Mouse (Mus musculus) midbrain, embryonic 14.5 days (tissue): ENCODE results near the gene Susd1. TPM values are rescaled to one million over a fixed set of nuclear protein-coding genes. Genes with fewer than 3 reads are reported as not detected.

Experiments
- ATAC-seq: fragments of 200-750 bp; cut with Nextera tagmentation; 2 replicates; pipeline ENCODE4 v1.8.0; 2017; ENCODE audit warnings: moderate number of reproducible peaks, moderate library complexity; ENCODE audit not compliant: low FRiP score, low TSS enrichment
- DNase-seq: peaks from one replicate; pipeline ENCODE4 v3.0.0-alpha.2; 2015
- H3K27ac ChIP-seq: fragments of 300-500 bp; sonication (generic); replicated peaks from 2 replicates; pipeline ENCODE4 v1.5.1; 2014; ENCODE audit warnings: mild to moderate bottlenecking, low read depth, low read length, moderate library complexity
- H3K27me3 ChIP-seq: fragments of 300-500 bp; sonication (generic); 2 replicates; pipeline ENCODE4 v1.6.1; 2014; ENCODE audit warnings: low read length, control low read depth, mixed read lengths; ENCODE audit not compliant: control insufficient read depth, insufficient read depth
- H3K36me3 ChIP-seq: fragments of 300-500 bp; sonication (generic); 2 replicates; pipeline ENCODE4 v1.6.1; 2014; ENCODE audit warnings: low read length, control low read depth; ENCODE audit not compliant: control insufficient read depth, insufficient read depth
- H3K4me1 ChIP-seq: fragments of 300-500 bp; sonication (generic); 2 replicates; pipeline ENCODE4 v1.6.1; 2014; ENCODE audit warnings: mild to moderate bottlenecking, antibody characterized with exemption, low read length, control low read depth; ENCODE audit not compliant: control insufficient read depth, insufficient read depth
- H3K4me2 ChIP-seq: fragments of 300-500 bp; sonication (generic); 2 replicates; pipeline ENCODE4 v1.6.1; 2014; ENCODE audit warnings: mild to moderate bottlenecking, low read length, moderate library complexity
- H3K4me3 ChIP-seq: fragments of 300-500 bp; sonication (generic); replicated peaks from 2 replicates; pipeline ENCODE4 v1.5.1; 2014; ENCODE audit warnings: low read depth, low read length
- H3K9ac ChIP-seq: fragments of 300-500 bp; sonication (generic); replicated peaks from 2 replicates; pipeline ENCODE4 v1.6.1; 2014; ENCODE audit warnings: mild to moderate bottlenecking, low read length, moderate library complexity
- H3K9me3 ChIP-seq: fragments of 300-500 bp; sonication (generic); 2 replicates; pipeline ENCODE4 v1.6.1; 2016; ENCODE audit warnings: low read length, control low read depth, mixed read lengths; ENCODE audit not compliant: control insufficient read depth
- WGBS: fragments of 180-500 bp; shearing (Covaris S2); extraction: QIAGEN DNeasy Blood & Tissue Kit; methylation state at CpG from one replicate; pipeline ENCODE4 v1.1.7; 2014; 5-methylcytosine and 5-hydroxymethylcytosine counted together
- polyA plus RNA-seq: library from polyadenylated mRNA; unstranded; fragments of >200 nt; fragmentation: Nextera tagmentation; extraction: Ambion mirVana; gene quantifications from 2 replicates; pipeline ENCODE4 v1.2.1, GENCODE M21; 2014

Gene Susd1
- 0.72 and 0.86 TPM in 2 replicates for polyA plus RNA-seq

GRCm38 (mm10) chr4:59437990-59438854 lies at the start of gene Susd1:
TSS of gene Susd1 (minus strand) at chr4:59438633.
- peak; percentile 81 for ATAC-seq

GRCm38 (mm10) chr4:59471306-59471705 lies 32.9 kb upstream of the Susd1 start:
- no peak overlapping the region for H3K9ac ChIP-seq
- H3K4me3 ChIP-seq: no peak overlapping the region
- no peak for DNase-seq
- no peak overlapping the region for H3K27ac ChIP-seq
- H3K9me3 ChIP-seq: no peaks in the 10 kb centered on the region
- ATAC-seq: no peak
- H3K27me3 ChIP-seq: no peaks in the 10 kb centered on the region
- H3K4me2 ChIP-seq: no peak overlapping the region
- no peaks in the 10 kb centered on the region for H3K4me1 ChIP-seq
- H3K36me3 ChIP-seq: 0 out of 2 replicates have a peak, but pooled peaks cover 2% of the 10 kb centered on the region

More at GRCm38 (mm10) chr4:59437990-59438854, at the start of gene Susd1:
- H3K27ac ChIP-seq: no peak within 1 kb of the TSS
- H3K4me2 ChIP-seq: peak within 1 kb of the TSS; percentile 99
- peak within 1 kb of the TSS; percentile 58 for H3K4me3 ChIP-seq
- WGBS: under 1% methylated on average over 75 of the region's 75 CpGs
- H3K9ac ChIP-seq: peak within 1 kb of the TSS; percentile 68
- H3K4me1 ChIP-seq: no peaks in the 10 kb centered on the region
- no peaks in the 10 kb centered on the region for H3K9me3 ChIP-seq
- H3K36me3 ChIP-seq: no peaks in the 10 kb centered on the region
- peak; percentile 80 for DNase-seq
- peaks cover 22% of the 10 kb centered on the region for H3K27me3 ChIP-seq

DNA sequence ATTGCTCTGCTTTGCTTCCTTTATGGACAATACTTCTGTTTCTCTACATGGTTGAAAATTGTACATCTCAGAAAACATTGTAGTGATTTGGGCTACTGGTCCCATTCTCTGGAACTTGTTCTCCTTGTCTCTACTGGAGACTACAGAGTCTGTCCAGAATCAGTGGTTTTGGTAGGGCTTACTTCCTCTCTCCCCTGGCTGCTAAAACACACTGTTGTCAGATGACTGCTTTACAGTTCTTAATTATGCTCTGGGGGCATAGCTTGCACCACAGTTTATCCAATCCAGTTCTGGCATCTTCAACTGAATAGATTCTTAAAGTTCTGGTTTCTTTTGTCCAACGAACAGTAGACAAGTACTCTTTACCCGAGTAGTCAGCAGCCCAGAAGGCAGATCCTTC lies 27.0 kb upstream of the Susd1 start:
- no peak for DNase-seq
- H3K4me1 ChIP-seq: no peaks in the 10 kb centered on the region
- no peak overlapping the region for H3K27ac ChIP-seq
- H3K4me2 ChIP-seq: no peak overlapping the region
- H3K27me3 ChIP-seq: no peaks in the 10 kb centered on the region
- H3K4me3 ChIP-seq: no peak overlapping the region
- H3K9me3 ChIP-seq: no peaks in the 10 kb centered on the region
- H3K9ac ChIP-seq: no peak overlapping the region
- 84% methylated on average over 2 of the region's 2 CpGs for WGBS
- no peak for ATAC-seq
- no peaks in the 10 kb centered on the region for H3K36me3 ChIP-seq

DNA sequence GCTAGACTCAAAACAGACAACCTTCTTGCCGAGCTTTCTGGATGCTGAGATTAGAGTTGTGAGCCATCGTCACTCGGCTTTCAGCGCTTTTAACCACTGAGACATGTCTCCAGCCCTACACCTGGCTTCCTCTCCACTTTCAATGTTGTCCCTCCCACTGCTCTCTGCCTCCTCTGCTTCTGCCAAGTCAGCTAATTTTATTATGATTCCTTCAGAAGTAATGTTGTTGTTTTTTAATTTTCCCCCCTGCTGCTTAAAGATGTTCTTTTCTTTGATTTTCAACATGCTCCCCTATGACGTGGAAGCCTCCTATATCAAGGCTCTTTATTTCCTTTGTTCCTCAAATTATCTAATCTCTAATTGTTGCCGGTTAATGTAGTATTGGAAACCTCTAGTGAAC lies 26.2 kb upstream of the Susd1 start:
- DNase-seq (no peak), ATAC-seq (no peak)
- no peaks in the 10 kb centered on the region for H3K27me3 ChIP-seq
- no peaks in the 10 kb centered on the region for H3K36me3 ChIP-seq
- no peak overlapping the region for H3K27ac ChIP-seq
- H3K4me3 ChIP-seq: no peak overlapping the region
- no peaks in the 10 kb centered on the region for H3K4me1 ChIP-seq
- 89% methylated on average over 6 of the region's 6 CpGs for WGBS
- H3K9me3 ChIP-seq: no peaks in the 10 kb centered on the region
- no peak overlapping the region for H3K4me2 ChIP-seq
- H3K9ac ChIP-seq: no peak overlapping the region

- Histone ChIP-seq H3K4me2 (no peak overlapping the region), H3K27ac (no peak overlapping the region), H3K9me3 (no peaks in the 10 kb centered on the region), H3K4me1 (no peaks in the 10 kb centered on the region), H3K36me3 (no peaks in the 10 kb centered on the region), H3K9ac (no peak overlapping the region), H3K4me3 (no peak overlapping the region), H3K27me3 (no peaks in the 10 kb centered on the region)
- DNase-seq (no peak), ATAC-seq (no peak)
- WGBS: 88% methylated on average over 6 of the region's 6 CpGs
Observed at GRCm38 (mm10) chr4:59462494-59462893, 24.1 kb upstream of the Susd1 start.

- 87% methylated on average over 11 of the region's 11 CpGs for WGBS
- Histone ChIP-seq H3K9me3 (no peaks in the 10 kb centered on the region), H3K36me3 (no peaks in the 10 kb centered on the region), H3K9ac (no peak overlapping the region), H3K4me3 (no peak overlapping the region), H3K4me1 (no peaks in the 10 kb centered on the region), H3K27me3 (no peaks in the 10 kb centered on the region), H3K4me2 (no peak overlapping the region), H3K27ac (no peak overlapping the region)
- ATAC-seq: no peak; the same call in 1 of the 2 replicates
- no peak for DNase-seq
Observed at GRCm38 (mm10) chr4:59461116-59461727, 22.8 kb upstream of the Susd1 start.

DNA sequence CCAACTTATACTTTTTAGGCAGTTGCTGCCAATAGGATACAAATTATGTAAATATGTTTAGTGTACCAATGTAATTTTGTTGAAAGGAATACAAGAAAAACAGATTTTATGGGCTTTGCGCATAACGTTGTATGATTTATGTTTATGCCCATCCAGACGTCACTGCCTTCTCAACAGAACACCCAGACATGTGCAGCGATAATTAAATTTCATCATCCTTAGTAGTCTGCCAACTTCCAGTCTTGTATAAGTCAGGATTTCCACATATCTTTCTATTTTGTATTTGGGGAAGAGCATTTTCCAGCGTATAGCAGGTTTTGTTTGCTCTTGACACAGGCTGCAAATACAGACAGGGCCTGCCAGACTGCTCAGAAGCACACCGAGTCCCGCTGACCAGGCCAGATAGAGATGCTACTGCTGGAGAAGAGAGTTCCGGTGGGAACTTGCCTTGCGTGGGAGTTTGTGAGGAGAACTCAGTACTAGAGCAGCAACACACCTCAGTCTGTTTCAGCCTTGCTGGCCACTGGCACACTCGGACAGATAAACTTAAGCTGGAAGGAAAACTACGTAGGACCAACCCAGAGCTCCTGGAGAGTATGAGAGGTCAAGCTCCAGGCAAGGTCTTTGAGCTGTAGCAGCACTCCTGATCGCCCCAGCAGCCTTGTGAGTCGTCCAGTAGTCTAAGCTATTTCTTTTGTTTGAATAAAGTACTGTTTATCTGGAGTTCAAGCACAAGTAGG lies 21.0 kb upstream of the Susd1 start:
- Histone ChIP-seq H3K27me3 (no peaks in the 10 kb centered on the region), H3K27ac (no peak overlapping the region), H3K36me3 (no peaks in the 10 kb centered on the region), H3K4me3 (no peak overlapping the region), H3K9me3 (no peaks in the 10 kb centered on the region), H3K4me2 (no peak overlapping the region), H3K9ac (no peak overlapping the region), H3K4me1 (no peaks in the 10 kb centered on the region)
- no peak for ATAC-seq
- DNase-seq: no peak
- WGBS: 84% methylated on average over 13 of the region's 13 CpGs

- no peak for ATAC-seq
- H3K27me3 ChIP-seq: no peaks in the 10 kb centered on the region
- 41% methylated on average over 9 of the region's 9 CpGs for WGBS
- no peak overlapping the region for H3K4me3 ChIP-seq
- no peaks in the 10 kb centered on the region for H3K9me3 ChIP-seq
- no peaks in the 10 kb centered on the region for H3K4me1 ChIP-seq
- H3K4me2 ChIP-seq: no peak overlapping the region
- H3K9ac ChIP-seq: no peak overlapping the region
- peak; percentile 45 for DNase-seq
- no peak overlapping the region for H3K27ac ChIP-seq
- H3K36me3 ChIP-seq: no peaks in the 10 kb centered on the region
Observed at GRCm38 (mm10) chr4:59457941-59458340, 19.5 kb upstream of the Susd1 start.
